Mouse (Mus musculus): ENCODE results near the gene Bmpr2.

Bmpr2 gene

GRCm38 (mm10) chr1:59899679-59900078, 136.5 kb downstream of the Bmpr2 start:
- DNase-seq (ENCODE audit: low read depth), result no peak

GRCm38 (mm10) chr1:59901082-59901876, 138.1 kb downstream of the Bmpr2 start:
- DNase-seq (ENCODE audit: low read depth), result peak; percentile 75

GRCm38 (mm10) chr1:59902634-59903033, 139.4 kb downstream of the Bmpr2 start:
- DNase-seq (ENCODE audit: low read depth), result no peak

- no peak for DNase-seq (ENCODE audit: low read depth)
Observed at GRCm38 (mm10) chr1:59904630-59905295, 141.6 kb downstream of the Bmpr2 start.

- no peak for DNase-seq (ENCODE audit: low read depth)
Observed at GRCm38 (mm10) chr1:59905916-59906315, 142.7 kb downstream of the Bmpr2 start.

- DNase-seq (ENCODE audit: low read depth), result no peak
Observed at GRCm38 (mm10) chr1:59906819-59907521, 143.8 kb downstream of the Bmpr2 start.

GRCm38 (mm10) chr1:59907700-59908099, 144.5 kb downstream of the Bmpr2 start:
- no peak for DNase-seq (ENCODE audit: low read depth)

GRCm38 (mm10) chr1:59910941-59911340, 147.7 kb downstream of the Bmpr2 start:
- DNase-seq (ENCODE audit: low read depth), result no peak

GRCm38 (mm10) chr1:59912413-59913157, 149.4 kb downstream of the Bmpr2 start, which contains the start of gene Fam117b:
TSS of gene Fam117b (plus strand) at chr1:59913006.
- peak; percentile 99 for DNase-seq (ENCODE audit: low read depth)

GRCm38 (mm10) chr1:59913195-59913868, 150.1 kb downstream of the Bmpr2 start:
- DNase-seq (ENCODE audit: low read depth), result no peak

GRCm38 (mm10) chr1:59913869-59914225, 150.6 kb downstream of the Bmpr2 start:
- DNase-seq (ENCODE audit: low read depth), result no peak

GRCm38 (mm10) chr1:59914799-59915198, 151.6 kb downstream of the Bmpr2 start:
- peak; percentile 63 for DNase-seq (ENCODE audit: low read depth)

- DNase-seq (ENCODE audit: low read depth), result no peak
Observed at GRCm38 (mm10) chr1:59915843-59916610, 152.8 kb downstream of the Bmpr2 start.

GRCm38 (mm10) chr1:59917401-59917800, 154.2 kb downstream of the Bmpr2 start:
- DNase-seq (ENCODE audit: low read depth), result no peak

- no peak for DNase-seq (ENCODE audit: low read depth)
Observed at GRCm38 (mm10) chr1:59918075-59918474, 154.9 kb downstream of the Bmpr2 start.

- no peak for DNase-seq (ENCODE audit: low read depth)
Observed at GRCm38 (mm10) chr1:59923201-59923600, 160.0 kb downstream of the Bmpr2 start.

- no peak for DNase-seq (ENCODE audit: low read depth)
Observed at GRCm38 (mm10) chr1:59923673-59924072, 160.5 kb downstream of the Bmpr2 start.

GRCm38 (mm10) chr1:59924411-59924810, 161.2 kb downstream of the Bmpr2 start:
- no peak for DNase-seq (ENCODE audit: low read depth)

GRCm38 (mm10) chr1:59926021-59926672, 162.9 kb downstream of the Bmpr2 start:
- no peak for DNase-seq (ENCODE audit: low read depth)

GRCm38 (mm10) chr1:59927131-59927680, 164.0 kb downstream of the Bmpr2 start:
- DNase-seq (ENCODE audit: low read depth), result no peak

Data from c-Kit-positive CD71-positive TER-119-negative erythroid progenitor cells, embryonic 14.5 days (primary cell).